Mouse (Mus musculus): ENCODE data around the gene Zfp771.

The Zfp771 gene

DNA sequence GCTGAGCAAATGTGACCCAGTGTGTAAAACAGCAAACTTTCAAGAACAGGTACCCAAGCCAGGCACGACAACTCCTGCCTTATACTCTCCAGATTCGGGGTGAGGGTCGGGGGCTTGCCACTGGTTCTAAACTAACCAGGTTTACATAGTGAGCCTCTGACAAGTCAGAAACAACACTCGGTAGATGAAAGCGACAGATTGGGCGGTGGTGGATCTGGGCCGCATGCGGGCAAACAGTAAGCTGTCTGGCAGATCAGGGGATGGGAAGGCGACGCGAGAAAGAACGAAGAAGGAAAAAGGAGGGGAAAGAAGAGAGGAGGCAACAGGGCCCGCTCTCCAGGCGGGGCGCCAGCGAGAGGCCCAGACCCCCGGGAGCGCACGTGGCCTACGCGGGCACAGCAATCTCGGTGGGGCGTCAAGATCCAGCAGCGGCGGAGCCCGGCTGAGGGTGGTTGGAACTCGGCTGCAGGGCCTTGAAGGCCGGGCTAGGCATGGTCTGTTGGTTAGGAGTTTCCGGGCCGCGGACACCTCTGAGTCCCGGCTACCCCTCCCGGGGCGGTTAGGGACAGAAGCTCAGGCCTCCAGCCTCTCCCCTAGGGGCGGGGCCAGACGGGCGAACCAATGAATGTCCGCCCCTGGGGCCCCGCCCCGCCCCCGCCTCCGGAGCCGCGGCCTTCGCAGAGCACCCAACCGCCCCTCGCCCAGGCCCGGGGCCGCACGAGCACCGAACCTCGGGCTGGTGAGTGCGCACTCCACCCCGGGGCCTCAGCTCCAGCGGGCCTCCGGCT is at the start of gene Zfp771:
Gene Zfp771, plus strand, starts transcription at position 405 of the 788 bp plus-strand sequence.
- DNase-seq (ENCODE audit: low read depth, low spot score) = peak; percentile 93

DNA sequence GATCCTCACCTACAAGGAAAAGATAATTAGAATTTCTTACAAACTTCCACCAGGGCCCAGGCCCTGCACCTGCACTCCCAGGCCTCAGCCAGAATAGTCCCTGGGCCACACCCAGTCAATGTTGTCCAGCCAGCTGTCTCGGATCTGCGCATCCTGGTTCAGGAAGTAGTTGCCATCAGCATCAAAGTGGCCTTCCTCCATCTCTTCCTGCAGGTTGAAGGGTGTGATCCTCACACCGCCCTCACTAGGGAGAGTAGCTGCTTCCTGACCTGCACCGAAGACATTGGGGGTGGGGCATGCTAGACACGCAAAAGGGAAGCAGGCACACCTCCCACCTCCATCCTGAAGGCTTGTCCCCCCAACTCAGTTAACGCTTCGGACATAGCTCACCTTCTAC is 49.4 kb upstream of the Zfp771 start:
- no peak for DNase-seq (ENCODE audit: low read depth, low spot score)

DNA sequence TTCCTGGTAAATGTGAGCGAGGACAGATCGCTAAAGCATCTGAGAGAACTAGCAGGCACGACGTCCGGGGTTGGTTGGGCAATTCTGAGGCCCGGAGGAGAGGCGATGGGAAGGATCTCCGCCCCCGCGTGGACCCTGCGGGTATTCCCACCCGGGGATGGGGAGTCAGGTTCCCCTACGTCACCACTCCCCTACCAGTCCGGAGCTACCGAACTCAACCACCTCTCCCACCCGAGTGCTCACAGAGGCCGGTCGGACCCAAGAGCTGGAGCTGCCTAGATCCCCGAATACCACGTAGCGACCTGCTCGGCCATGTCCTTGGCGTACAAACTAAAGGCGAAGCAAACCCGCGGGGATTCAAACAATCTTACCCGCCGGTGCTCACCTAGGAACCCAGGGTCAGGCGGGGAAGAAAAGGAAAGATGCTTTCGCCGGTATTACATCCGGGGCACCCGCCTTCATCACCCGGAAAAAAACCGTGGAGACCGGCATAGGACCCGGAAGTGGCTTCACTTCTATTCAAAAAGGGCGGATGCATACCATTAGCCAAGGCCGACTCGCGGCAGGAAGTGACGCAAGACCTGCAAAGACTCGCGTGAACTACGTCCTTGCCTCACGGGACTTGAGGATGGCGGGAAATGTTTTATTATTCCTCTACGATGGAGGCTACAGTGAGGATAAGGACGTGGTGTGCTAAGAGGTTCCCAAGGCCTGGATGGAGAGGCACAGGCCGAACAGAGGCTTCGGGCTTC is 48.4 kb upstream of the Zfp771 start, which contains the start of gene Cd2bp2:
Gene Cd2bp2, minus strand, starts transcription at position 507 of the 752 bp plus-strand sequence.
- peak; percentile 97 for DNase-seq (ENCODE audit: low read depth, low spot score)

DNA sequence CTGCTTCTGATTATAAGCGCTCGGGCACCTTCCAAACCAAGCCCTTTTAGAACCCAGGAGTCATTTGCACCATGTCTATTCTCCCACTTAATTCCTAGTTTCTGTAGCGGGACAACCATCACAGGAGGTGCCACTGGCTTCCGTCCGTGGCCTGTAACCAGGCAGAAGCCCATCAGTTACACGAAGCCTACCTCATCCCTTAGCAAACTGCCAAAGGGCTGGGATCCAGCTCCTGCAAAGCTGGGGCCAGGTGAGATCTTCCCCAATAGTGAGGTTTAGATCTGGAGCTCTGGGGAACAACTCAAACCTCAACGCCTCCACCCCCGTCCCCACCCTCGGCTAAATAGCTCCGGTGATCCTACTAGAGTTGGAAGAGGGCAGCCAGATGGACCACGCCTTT is 47.6 kb upstream of the Zfp771 start:
- DNase-seq (ENCODE audit: low read depth, low spot score) = no peak

DNA sequence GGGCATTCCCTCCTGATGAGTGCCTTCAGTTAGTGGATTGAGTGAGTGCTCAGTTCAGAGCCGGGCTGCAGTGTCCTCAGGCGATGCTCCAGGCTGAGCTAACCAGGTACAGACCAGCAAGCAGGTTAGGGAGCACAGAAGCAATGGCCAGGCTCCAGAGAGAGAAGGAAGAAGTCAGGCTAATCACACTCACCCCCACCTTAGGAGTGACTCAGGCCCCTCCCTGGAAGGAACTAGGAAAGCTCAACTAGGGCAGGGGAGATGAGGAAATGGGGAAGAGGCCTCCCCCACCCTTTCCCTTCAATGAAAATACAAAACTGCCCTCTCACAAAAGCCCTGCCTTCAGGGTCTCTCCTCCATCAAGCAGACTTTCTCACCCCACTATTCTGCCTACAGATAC is 37.5 kb upstream of the Zfp771 start:
- no peak for DNase-seq (ENCODE audit: low read depth, low spot score)

DNA sequence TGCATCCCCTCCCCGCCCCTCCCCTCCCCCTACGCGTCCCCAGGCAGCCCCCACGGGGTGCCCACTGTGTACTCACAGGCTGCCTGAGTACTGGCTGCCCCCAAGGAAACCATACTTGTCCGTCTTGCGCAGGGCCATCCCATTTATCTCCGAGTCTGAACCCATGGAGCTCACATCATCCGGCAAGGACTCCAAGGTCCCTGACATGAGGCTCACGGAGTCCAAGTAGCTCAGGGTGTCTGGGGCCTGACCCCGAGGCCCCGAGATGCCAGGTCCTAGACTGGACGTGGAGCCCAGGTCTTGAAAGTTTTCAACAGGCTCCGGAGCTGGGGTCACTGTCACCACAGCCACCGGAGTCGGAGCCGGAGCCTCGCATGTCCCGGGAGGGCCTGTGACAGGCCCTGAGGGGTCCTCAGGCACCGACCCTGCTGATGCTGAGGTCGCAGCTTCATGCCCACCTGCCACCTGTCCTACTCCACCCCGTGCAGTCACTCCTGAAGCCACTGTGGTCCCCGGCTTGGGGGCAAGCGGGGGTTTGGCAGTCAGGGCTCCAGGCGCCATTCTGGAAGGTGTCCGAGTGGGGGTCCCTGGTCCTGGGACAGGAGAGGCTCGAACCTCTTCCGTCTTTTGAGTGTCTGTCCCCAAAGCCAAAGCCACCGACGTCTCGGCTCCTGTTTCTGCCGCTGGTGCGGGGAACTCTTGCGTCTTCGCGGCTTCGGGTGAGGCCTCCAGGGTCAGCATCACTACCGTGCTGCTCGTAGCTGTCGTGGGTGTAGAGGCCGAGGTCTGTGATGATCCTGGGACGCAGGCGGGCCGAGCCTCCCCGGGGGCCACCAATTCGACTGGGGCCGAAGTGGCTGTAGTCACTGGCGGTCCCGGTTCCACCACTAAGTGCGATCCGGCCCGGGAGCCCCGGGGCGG is 36.4 kb upstream of the Zfp771 start:
- no peak for DNase-seq (ENCODE audit: low read depth, low spot score)

DNA sequence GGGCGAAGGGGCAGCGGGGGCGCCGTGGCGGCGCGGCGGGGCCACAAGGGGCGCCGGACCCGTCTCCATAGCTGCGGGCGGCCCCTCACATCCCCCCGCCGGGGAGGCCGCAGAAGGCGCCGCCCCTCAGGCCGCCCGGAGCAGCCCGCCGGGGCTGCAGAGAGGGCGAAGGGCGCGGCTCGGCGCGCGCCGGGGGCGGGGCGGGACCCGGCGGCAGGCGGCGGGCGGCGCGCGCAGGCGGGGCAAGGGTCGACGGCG is 35.9 kb upstream of the Zfp771 start, which contains the start of gene Tbc1d10b:
Gene Tbc1d10b, minus strand, starts transcription at position 174 of the 258 bp plus-strand sequence.
- DNase-seq (ENCODE audit: low read depth, low spot score) = no peak

DNA sequence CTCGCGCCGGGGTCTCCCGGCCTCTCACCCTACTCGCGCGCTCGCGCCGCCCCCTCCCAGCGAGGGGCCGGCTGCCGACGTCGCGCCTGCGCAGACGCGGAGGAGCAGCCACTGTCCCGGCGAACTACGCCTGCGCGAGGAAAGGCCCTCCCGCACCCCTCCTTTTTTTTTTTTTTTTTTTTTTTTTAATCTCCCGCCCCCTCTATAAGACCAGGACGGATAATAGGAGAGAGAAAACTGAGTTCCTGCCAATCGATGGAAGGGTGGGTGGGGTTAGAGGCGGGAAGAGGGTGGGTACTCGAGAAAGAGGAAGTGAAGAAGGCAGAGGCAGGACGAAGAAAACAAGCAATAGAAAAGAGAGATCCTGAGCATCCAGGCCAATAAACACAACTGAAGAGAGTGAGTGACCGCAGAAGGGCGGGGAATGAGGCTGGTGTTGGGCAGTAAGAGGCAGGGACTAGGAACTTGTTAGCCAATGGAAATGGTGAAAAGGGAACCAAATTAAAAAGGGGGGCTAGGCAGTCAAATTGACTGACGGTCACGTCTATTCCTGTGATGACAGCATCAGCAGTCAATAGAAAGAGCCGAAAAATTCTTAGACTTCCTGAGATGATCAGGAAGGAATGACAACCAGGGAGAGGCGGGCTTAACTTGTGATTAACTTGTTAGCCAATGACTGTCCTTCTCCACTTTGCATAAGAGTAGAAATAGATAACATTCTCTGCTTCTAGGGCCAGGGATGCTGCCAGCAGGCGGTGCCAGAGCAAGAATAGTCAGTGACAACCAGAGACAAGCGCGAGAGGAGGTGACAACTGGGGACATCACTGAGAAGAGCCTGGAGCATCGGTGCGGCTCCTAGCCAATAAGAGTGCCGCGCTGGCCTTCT is 35.3 kb upstream of the Zfp771 start, which contains the start of gene Mylpf:
Gene Mylpf, plus strand, starts transcription at position 338 of the 886 bp plus-strand sequence.
- DNase-seq (ENCODE audit: low read depth, low spot score) = peak; percentile 96

DNA sequence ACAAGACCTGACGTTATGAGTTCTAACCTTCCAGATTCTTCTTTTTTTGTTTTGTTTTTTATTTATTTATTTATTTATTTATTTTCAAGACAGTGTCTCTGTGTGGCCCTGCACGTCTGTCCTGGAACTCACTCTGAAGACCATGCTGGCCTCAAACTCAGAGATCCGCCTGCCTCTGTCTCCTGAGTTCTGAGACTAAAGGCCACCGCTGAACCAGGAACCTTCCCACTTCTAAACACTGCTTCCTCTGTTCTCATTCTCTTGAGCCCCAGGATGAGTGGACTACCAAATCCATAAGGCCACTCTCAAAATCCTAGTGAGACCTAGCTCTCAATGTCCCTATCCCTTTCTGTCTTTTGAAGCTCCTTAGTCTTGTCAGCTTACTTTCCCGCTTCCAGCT is 34.2 kb upstream of the Zfp771 start:
- DNase-seq (ENCODE audit: low read depth, low spot score) = no peak

DNA sequence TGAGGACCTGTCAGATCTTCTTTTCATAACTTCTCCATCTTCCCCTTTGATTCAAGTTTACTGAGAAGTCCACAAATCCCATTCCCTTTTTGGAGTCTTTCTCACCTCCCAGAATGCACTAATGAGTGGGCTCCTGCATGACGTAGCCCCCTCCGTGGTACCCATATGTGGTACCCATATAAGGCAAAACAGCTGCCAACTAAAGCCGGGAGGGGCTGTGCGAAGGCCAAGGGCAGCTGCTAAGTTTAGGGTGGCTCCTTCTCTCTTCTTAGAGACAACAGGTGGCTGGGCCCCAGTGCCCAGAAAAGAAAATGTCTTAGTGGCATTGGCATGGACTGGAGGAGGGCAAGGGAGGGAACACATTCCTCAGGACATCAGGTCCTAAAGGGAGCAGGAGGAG is 33.8 kb upstream of the Zfp771 start:
- no peak for DNase-seq (ENCODE audit: low read depth, low spot score)

DNA sequence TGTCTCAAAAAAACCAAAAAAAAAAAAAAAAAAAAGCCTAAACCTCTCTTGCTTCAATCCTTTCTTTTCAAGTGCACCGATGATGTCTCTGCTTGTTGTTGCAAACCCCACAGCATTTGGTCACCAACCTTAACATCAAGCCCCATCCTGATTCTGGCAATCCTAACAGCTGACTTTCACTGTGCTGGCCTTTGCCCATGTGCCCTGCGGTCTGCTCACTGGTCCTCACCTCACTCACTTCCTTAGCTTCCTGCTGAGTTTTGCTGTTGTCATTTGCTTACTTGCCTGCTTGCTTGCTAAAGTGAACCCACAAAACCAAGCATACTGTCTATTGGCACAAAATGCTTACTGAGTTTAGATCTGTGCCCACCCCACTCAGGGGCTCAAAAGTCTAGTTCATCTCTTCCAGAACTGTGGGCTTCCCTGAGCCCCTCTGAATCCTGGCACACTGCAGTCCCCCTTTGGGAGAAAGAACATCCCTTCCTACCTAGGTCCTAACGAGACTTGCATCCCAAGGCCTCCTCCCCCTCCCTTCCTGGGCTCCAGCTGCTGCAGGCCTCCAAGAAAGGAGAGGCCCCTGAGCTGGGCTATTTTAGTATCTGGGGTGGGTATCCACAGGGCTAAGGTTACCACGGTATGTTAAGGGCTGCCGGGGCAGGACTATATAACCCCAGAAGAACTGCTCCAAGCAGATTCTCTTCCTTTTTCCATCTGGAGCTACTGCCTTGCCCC is 32.9 kb upstream of the Zfp771 start:
- no peak for DNase-seq (ENCODE audit: low read depth, low spot score)

DNA sequence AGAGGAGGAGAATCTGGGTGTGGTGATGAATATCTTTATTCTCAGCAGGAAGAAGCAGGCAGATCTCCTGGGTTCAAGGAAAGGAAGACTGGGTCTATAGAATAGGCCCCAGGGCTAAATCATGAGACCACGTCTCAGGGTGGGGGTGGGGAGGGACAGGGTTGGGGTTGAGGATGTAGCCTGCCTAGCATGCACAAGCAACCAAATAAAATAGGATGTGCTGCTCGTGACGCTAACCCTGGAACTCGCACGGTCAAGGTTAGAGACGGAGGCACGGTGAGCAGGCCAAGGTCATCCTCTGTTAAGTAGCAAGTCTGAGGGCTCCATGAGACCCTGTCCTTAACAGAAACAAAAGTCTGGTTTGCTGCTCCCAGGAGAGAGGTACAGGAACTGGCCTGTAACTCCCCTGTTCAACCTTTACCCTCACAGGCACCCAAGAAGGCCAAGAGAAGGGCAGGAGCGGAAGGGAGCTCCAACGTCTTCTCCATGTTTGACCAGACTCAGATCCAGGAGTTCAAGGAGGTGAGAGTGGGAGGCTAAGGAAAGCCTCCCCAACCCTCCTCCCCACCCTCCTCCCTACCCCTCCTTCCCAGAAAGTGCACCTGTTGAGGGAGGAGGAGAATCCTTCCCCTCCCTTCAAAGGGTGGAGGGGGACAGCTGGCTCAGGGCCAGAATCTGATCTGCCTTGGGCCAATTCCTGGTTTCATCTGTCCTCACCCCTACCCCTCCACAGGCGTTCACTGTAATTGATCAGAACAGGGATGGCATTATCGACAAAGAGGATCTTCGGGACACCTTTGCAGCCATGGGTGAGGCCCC is 31.4 kb upstream of the Zfp771 start:
- DNase-seq (ENCODE audit: low read depth, low spot score) = no peak

DNA sequence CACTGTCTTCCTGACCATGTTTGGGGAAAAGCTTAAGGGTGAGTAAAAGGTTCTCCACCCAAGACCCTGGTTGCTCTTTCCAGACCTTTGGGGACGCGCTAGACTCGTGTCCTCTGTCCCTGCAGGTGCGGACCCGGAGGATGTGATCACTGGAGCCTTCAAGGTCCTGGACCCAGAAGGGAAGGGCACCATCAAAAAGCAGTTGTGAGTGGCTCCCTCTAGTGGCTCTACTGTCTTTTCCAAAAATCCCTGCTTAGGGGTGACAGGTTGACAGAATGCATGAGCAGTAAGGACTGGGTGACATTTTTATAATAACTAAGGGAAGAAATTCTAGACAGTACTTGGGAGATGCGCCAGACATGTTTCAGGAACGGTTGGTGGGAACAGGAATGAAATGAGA is 30.6 kb upstream of the Zfp771 start:
- no peak for DNase-seq (ENCODE audit: low read depth, low spot score)

DNA sequence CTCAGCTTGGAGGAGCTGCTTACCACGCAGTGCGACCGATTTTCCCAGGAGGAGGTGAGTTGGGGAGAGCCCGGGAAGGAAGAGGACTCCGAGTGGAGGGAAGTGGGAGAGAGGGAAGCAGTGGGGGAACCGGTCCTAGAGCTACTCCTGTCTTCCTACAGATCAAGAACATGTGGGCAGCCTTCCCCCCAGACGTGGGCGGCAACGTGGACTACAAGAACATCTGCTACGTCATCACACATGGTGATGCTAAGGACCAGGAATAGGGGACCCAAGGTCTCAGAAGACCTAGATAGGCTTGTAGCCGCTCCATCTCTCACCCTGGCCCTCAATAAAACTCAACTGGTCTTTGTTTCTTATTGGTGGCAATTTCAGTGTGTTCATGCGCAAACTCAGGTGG is 30.1 kb upstream of the Zfp771 start:
- DNase-seq (ENCODE audit: low read depth, low spot score) = no peak

DNA sequence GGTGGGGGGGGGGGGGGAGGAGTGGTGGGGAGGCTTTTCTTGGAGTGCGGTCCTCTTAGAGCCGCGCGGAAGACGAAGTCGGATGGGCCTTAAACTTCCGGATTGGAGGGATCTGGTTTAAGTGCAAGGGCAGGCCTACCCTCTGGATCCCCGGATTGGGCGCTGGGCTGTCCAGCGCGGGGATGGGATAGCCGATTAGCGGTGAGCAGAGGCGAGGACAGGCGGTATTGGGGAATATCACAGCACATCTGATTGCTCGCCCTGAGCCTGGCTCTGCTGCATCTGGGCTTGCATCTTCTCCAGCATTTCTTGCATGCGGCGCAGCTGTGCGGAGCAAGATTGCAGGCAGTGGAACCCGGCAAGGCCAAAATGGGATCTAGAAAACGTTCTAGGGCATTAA is 29.6 kb upstream of the Zfp771 start:
- DNase-seq (ENCODE audit: low read depth, low spot score) = no peak

DNA sequence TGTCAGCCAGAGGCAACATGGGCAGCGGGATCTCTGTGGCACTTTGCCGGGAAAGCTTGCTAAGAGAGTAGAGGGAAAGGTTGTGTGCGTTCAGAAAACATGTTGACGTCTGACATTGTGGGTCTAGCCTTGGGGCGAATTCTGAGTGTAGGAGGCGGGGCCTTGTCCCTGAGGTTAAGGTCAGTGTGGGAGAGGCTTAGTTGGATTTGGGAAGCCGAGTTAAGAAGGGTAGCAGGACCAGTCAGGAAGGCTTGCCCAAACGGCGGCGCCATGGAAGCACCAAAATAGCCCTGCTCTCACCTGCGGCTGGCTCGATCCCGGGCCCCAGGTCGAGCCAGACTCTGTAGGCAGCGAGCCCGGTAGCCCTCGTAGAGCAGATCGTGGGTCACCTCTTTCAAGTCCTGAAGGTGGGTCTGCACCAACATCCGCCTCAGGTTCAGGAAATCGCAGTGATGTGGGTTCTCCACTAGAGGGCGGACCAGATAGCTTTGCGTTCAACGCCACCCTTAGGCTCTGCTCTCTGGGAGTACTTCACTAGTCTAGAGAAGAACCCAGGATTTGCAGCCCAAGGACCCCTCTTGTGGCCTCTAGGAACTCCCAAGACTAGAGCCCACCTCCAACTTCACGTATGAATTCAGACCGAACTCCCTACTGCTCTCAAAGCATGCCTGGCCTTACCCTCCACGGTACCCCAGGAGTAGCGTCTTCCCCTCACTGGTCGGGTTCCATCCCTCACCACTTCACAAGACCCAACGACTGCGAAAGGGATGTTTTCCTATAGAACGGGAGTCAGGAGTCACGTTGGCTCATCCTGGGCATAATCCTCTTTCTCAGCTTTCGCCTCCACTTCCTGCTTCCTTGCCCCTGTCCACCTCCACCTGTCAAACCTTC is 28.8 kb upstream of the Zfp771 start:
- peak; percentile 78 for DNase-seq (ENCODE audit: low read depth, low spot score)

DNA sequence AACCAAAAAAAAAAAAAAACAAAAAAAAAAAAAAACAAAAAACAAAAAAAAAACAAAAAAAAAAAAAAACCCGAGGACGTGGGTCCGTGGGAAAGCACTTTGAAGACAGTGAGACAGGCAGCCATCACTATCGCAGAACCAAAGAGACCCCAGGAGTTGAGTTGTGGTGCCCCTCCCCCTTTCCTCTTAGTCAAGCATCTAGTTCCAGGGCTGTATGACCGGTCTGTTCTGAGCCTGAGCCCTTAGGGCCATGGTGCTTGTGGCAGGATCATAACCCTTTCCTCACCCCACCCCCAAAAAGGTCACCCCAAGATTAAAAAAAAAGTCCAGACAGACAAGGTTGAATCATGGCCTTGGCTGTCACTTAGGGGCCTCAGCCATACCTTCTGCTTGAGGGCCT is 27.8 kb upstream of the Zfp771 start:
- no peak for DNase-seq (ENCODE audit: low read depth, low spot score)

DNA sequence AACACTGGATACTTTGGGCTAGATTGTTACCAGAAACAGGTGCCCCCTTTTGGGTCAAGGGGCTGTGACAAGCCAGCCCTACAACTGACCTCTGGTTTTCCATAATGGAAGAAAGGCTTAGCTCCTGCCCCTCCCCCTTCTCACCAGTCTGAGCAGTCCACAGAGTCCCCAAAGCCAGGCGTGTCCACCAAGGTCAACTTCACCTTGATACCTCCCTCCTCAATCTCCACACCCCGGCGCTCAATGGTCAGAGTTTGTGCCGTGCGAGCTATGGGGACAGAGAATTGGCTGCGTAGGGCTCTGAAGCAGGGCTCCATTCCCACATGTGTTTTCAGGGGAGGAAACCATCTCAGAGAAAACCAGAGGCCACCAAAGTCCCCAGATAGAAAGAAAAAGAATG is 26.6 kb upstream of the Zfp771 start:
- no peak for DNase-seq (ENCODE audit: low read depth, low spot score)

All from mesoderm, embryonic 11.5 days (tissue).